Mouse (Mus musculus) embryonic fibroblast, embryonic 13.5 days (primary cell): Measurements from ENCODE around the gene Cd82. TPM values are rescaled to one million over a fixed set of nuclear protein-coding genes. Genes with fewer than 3 reads are reported as not detected.

Experiments used
- H3K27ac ChIP-seq: 2 replicates; pipeline ENCODE4 v1.5.1; 2012; ENCODE audit warnings: low read length, control low read depth, inconsistent platforms; ENCODE audit not compliant: insufficient read depth
- H3K4me1 ChIP-seq: 2 replicates; pipeline ENCODE4 v1.6.1; 2011; ENCODE audit warnings: low read length; ENCODE audit not compliant: control insufficient read depth, insufficient read depth
- H3K4me3 ChIP-seq: 2 replicates; pipeline ENCODE4 v1.5.1; 2011; ENCODE audit warnings: mild to moderate bottlenecking, control low read depth, low read length; ENCODE audit not compliant: insufficient read depth
- CTCF ChIP-seq: IDR thresholded peaks from 2 replicates; pipeline ENCODE4 v1.5.1; 2011; ENCODE audit warnings: mild to moderate bottlenecking, control low read depth, low read length, moderate library complexity, borderline replicate concordance; ENCODE audit not compliant: insufficient read depth
- POLR2A ChIP-seq: IDR thresholded peaks from 2 replicates; pipeline ENCODE4 v1.6.1; 2011; ENCODE audit warnings: low read depth, mild to moderate bottlenecking, control low read depth, low read length, moderate library complexity
- polyA plus RNA-seq: library from polyadenylated mRNA; stranded (reverse); fragments of >200 nt; gene quantifications from 2 replicates; pipeline ENCODE4 v1.2.4, GENCODE M21; 2011; ENCODE audit warnings: low read depth; ENCODE audit not compliant: missing spikeins, insufficient read length

The Cd82 gene
- polyA plus RNA-seq, 1 experiment, result 48.6 TPM

DNA sequence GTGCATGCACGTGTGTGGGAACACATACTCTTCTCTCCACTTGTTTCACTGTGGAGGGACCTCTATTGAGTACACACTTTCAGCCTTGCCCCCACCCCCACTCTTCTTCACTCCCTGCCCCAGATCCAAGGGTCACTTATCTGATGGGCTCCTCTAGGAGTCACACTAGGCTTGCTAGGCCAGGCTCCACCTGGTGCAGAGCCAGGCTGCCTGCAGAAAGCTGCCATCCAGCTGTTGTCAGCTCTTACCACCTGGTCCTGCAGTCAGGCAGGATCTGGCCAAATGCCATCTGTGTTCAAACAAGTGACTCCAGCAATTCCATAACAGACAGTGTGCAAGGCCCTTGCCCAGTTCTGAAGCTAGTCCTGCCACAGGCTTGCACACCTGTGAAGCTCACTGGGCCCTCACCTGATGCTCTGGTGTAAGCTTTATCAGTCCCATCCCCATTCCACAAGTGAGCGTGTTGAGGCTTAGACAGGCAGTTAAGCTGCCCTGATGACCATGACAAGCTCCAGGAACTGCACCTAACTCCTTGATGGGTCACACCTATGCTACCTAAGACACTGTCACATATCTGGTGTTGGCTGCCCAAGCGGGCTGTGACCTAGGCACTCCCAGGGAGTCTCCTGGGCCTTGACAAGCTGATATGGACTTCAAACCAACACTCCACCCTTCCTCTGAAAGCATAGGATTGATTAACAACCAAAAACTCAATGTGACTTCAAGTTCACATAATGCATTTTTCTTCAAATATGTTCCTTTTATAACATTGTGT lies 7.9 kb downstream of the Cd82 start:
- no peak overlapping the region for H3K27ac ChIP-seq
- TF ChIP-seq POLR2A, result no peak
- TF ChIP-seq CTCF, result no peak
- H3K4me3 ChIP-seq, result no peak overlapping the region
- peaks cover 7% of the 10 kb centered on the region; the same call in 1 of the 2 replicates for H3K4me1 ChIP-seq

DNA sequence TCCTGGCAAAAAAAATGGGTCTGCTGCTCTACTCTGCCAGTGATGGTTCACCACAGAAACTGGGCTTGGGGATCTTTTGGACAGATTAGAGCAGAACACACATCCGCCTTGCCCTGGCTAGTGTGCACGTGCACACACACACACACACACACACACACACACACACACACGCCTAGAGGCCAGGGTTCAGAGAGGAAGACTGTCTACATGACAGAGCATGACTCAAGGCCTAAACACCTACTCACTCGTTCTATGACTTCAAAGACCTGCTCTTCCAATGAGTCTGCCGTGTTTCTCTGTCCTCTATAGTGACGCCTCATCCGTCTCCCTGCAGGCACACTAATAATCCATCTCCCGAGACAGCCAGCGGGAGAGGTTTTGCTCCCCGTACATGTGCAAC lies 8.6 kb downstream of the Cd82 start:
- TF ChIP-seq CTCF, result no peak
- no peak for TF ChIP-seq POLR2A
- Histone ChIP-seq H3K4me1 (peaks cover 7% of the 10 kb centered on the region; the same call in 1 of the 2 replicates), H3K4me3 (no peak overlapping the region), H3K27ac (no peak overlapping the region)

DNA sequence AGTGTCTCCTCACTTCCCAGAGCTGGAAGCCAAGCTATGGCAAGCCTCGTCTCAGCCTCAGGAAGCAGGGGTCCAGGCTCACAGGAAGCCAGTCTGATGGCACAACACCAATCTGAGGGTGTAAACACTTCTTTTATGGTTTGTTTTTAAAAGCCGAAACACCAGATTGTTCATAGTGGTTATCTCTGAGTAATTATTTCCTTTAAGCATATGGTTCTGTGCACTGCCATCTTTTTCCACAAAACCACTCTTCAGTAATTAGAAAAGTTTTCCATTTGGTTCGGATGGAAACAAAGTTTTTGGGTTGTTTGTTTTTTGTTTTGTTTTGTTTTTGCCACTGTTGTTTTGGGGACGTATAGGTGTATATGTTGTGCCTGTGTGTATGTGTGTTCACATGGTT lies 9.9 kb downstream of the Cd82 start:
- no peak overlapping the region for H3K4me3 ChIP-seq
- TF ChIP-seq POLR2A, result no peak
- TF ChIP-seq CTCF, result no peak
- no peaks in the 10 kb centered on the region for H3K4me1 ChIP-seq
- no peak overlapping the region for H3K27ac ChIP-seq

DNA sequence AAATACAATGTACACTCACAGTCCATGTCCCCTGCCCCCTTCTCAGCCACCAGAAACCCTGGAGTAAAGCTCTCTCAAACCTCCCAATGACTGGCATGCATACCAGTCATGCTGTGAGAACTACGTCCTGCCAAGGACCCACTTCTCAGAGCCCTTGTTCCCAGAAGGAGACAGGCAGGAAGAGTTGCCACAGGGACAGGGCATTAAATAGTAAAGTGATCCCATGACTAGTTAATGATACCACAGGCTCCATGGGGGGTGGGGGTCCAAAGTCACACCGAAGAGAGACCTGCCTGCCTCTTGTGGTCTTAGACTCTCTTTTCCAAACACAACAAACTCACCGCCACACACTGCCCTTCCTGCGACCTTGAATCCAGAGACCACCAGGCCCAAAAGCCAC lies 10.4 kb downstream of the Cd82 start:
- TF ChIP-seq POLR2A, result no peak
- no peak for TF ChIP-seq CTCF
- no peaks in the 10 kb centered on the region for H3K4me1 ChIP-seq
- H3K4me3 ChIP-seq, result no peak overlapping the region
- no peak overlapping the region for H3K27ac ChIP-seq

DNA sequence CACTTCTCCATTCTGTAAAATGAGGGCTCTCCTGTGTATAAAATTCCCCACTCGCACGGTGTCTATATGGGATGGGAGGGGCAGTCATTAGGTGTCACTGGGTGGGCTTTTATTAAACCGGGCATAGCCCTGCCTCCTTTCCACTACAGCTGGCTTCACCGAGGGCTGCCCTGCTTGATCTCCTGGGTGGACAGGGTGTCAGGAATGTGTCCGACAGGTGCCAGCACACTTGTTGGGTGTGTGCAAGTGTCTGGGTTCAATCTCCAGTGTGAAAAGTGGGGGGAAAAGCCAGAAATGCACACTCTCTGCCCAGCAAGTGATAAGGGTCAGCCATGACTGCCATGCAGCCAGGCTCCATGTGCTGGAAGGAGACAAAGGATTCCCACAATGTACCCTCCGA lies 10.9 kb downstream of the Cd82 start:
- TF ChIP-seq POLR2A (no peak), CTCF (no peak)
- Histone ChIP-seq H3K4me1 (no peaks in the 10 kb centered on the region), H3K27ac (no peak overlapping the region), H3K4me3 (no peak overlapping the region)

DNA sequence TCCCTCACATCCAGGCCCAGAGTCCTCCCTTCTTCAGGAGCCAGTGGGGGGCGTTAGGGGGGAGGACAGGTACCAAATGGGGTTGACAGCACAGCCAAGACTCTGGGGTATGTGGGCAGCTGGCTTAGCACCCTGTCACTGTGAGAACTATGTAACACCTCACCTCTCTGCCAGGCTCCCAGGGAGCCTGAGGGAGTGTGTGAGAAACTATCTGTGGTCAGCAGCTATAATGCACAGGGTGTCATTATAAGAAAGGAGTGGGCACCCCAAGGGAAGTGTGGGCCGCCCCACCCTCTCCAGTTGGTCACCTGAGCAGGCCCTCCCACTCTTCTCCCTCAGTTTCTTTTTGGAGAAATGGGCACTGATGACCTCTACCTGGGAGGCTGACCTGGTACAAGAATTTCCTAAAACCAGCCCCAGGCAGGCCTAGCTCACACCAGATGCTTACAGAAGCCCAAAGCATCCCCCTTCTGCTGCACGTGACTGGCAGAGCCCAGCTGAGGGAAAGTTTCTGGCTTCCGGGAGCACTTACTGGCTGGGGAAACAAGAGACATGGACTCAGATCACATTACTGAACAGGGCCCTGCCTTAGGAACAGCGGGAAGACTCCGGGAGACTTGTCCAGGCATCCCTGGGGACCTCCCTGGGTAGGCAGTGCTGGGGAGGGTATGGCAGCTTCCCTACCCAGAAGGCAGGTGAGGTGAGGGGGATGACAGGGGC lies 11.6 kb downstream of the Cd82 start:
- Histone ChIP-seq H3K27ac (no peak overlapping the region), H3K4me1 (no peaks in the 10 kb centered on the region), H3K4me3 (no peak overlapping the region)
- TF ChIP-seq POLR2A (no peak), CTCF (no peak)

DNA sequence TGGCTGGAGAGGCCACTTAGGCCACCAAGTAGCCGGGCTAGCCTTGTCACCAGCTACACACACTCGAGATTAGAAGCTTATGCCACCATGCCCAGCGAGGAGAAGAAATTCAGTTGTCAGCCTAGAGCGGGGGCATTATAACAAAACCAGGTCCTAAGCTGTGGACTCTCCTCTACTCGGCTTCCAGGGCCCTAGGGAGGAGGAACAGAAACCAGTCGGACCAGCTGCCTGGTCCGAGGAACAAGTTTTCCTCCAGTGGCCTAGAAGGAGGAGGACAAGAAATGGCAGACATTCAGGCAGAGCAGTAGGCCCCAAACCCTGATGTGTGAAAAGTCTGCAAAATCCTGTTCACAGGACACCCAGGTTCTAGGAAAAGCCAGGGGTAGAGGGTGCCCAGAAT lies 12.2 kb downstream of the Cd82 start:
- Histone ChIP-seq H3K4me3 (no peak overlapping the region), H3K27ac (no peak overlapping the region), H3K4me1 (no peaks in the 10 kb centered on the region)
- TF ChIP-seq POLR2A (no peak), CTCF (no peak)

DNA sequence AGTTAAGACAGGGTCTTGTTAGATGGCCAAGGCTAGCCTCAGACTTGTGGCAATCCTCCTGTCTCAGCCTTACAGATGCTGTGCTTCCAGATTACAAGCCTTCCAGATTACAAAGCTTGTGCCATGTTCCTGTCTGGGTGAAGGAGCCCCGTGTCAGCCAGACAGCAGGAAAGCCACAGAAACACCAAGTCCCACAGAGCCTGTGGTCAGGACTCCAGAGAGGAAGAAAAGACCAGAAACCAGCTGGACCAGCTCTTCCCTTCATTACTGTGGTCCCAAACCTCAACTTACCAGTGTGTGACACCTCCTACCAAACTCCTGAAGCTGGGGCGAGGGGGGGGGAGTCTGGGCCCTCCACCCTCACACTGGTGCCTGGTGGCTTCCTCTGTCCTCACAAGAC lies 13.3 kb downstream of the Cd82 start:
- Histone ChIP-seq H3K27ac (no peak overlapping the region), H3K4me1 (no peaks in the 10 kb centered on the region), H3K4me3 (no peak overlapping the region)
- TF ChIP-seq CTCF (no peak), POLR2A (no peak)

DNA sequence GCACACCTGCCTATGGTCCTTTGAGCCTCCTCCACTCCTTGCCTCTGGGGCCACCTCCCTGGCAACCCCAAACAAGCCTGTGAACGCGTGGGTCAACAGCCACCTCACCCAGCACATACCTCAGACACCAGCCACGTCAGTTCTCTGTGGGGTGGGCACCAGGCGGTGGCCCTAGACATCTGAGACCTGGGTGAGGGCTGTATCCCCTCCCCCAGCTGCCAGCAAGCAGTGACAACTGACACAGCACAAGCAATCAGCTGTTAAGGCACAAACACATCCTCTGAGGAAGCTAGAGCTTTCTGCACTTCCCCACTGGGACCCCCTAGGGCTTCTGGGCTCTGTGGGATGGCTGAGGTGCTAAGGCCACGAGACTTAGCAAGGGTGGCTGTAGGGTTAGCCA lies 14.2 kb downstream of the Cd82 start:
- no peaks in the 10 kb centered on the region for H3K4me1 ChIP-seq
- TF ChIP-seq POLR2A, result no peak
- no peak for TF ChIP-seq CTCF
- no peak overlapping the region for H3K27ac ChIP-seq
- H3K4me3 ChIP-seq, result no peak overlapping the region

DNA sequence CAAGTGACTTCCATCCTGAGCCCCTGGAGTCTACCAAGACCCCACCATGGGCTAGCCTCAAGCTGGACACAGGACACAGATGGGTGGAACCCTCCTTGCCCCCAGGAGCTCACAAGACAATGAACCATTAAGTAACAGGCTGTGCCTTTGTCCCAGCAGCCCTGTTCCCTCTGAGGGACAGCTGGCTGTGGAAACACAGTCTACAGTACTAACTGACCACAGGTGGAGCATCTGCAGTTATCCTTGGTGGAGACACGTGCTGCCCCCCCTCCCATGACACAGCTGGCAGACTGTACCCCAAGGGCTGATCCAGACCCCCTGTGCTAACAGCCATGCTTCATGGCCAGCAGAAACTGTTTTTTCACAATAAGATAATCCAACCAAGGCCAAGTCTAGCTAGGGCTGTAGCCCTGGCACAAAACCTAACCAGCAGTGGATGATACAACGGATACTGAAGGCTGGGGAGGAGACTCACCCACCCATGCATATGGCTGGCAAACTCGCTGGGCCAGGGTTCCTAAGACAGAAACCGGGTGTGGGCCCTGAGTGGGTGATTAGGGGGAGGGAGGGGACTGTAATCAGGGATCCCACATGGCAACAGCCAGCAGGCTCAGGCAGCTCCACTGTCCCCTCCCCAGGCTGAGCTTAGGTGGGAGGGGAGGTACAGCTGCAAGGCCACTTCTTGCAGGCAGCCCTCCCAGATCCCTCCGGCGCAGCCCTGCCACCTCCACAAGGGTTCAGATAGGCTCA lies 15.3 kb downstream of the Cd82 start:
- no peaks in the 10 kb centered on the region for H3K4me1 ChIP-seq
- TF ChIP-seq POLR2A (no peak), CTCF (no peak)
- H3K27ac ChIP-seq, result no peak overlapping the region
- H3K4me3 ChIP-seq, result no peak overlapping the region
